Comparison of ENCODE assay signal across 12 mouse cellular contexts in genomic region chr17:32402779-32403157, GRCm38 (mm10). TPM values are rescaled to one million over a fixed set of nuclear protein-coding genes. Genes with fewer than 3 reads are reported as not detected.
DNase-seq lines count a peak whose midpoint lies in the region; ATAC-seq and TF ChIP-seq lines count a peak whose summit lies in the region.
"Had no signal": no experiment of that assay in that cellular context is flagged by ENCODE, and none has a peak within 500 bp of the region (broad histone marks: within the 10 kb centered on the region; RNA-seq: fewer than 3 reads in every experiment).

No protein-coding gene starts in this region.

- no peak overlapping the region for H3K27ac ChIP-seq in heart, postnatal 0 days (ENCODE audit: low read depth)
- H3K27ac ChIP-seq in heart, embryonic 11.5 days (ENCODE audit: low read depth, low read length): no peak overlapping the region
- H3K27ac ChIP-seq in midbrain, embryonic 11.5 days (ENCODE audit: low read depth, low read length): no peak overlapping the region

- no peak for ATAC-seq in heart, postnatal 0 days (ENCODE audit: insufficient read depth, low read depth)
- ATAC-seq in heart, embryonic 11.5 days (replicated peaks; ENCODE audit: insufficient number of reproducible peaks, low FRiP score, low TSS enrichment): no peak
- ATAC-seq in hematopoietic stem cell, adult 5-6 weeks (replicated peaks in 1 of 2; ENCODE audit: insufficient read depth in 1 of 2, low FRiP score in 2 of 2, low TSS enrichment in 1 of 2, low read depth in 1 of 2, poor library complexity in 2 of 2, severe bottlenecking in 2 of 2): peak; percentile 77 to 86
- ATAC-seq in megakaryocyte progenitor cell, adult 5-6 weeks (replicated peaks; ENCODE audit: poor library complexity): peak; percentile 89
- no peak for ATAC-seq in midbrain, embryonic 11.5 days (ENCODE audit: low FRiP score)
- ATAC-seq: midbrain, embryonic 16.5 days had no signal

- H3K9ac ChIP-seq in heart, postnatal 0 days (replicated peaks; ENCODE audit: low read depth, low read length): no peak overlapping the region
- H3K9ac ChIP-seq in heart, embryonic 11.5 days (ENCODE audit: low read depth, low read length): no peak overlapping the region
- H3K9ac ChIP-seq in midbrain, embryonic 11.5 days (ENCODE audit: low read length): no peak overlapping the region

- H3K36me3 ChIP-seq in heart, postnatal 0 days (replicated peaks; ENCODE audit: control insufficient read depth, insufficient read depth, low read length): no peaks in the 10 kb centered on the region
- no peaks in the 10 kb centered on the region for H3K36me3 ChIP-seq in heart, embryonic 11.5 days (ENCODE audit: control insufficient read depth, insufficient read depth, low read length)
- no peaks in the 10 kb centered on the region for H3K36me3 ChIP-seq in midbrain, embryonic 11.5 days (ENCODE audit: control insufficient read depth, insufficient read depth, low read length)

- H3K9me3 ChIP-seq in heart, postnatal 0 days (replicated peaks; ENCODE audit: control insufficient read depth, low read length): no peaks in the 10 kb centered on the region
- H3K9me3 ChIP-seq in heart, embryonic 11.5 days (replicated peaks; ENCODE audit: control insufficient read depth, low read length): no peaks in the 10 kb centered on the region
- no peaks in the 10 kb centered on the region for H3K9me3 ChIP-seq in midbrain, embryonic 11.5 days (ENCODE audit: control insufficient read depth, low read length)

- H3K4me3 ChIP-seq in heart, postnatal 0 days (ENCODE audit: low read depth, low read length): peak overlapping the region; percentile 33; the same call in 1 of the 2 replicates
- no peak overlapping the region for H3K4me3 ChIP-seq in heart, embryonic 11.5 days (ENCODE audit: low read depth, low read length)
- no peak overlapping the region for H3K4me3 ChIP-seq in midbrain, embryonic 11.5 days (ENCODE audit: low read depth, low read length)

- WGBS in heart, postnatal 0 days: 62% methylated on average over 11 of the region's 11 CpGs
- 63% methylated on average over 11 of the region's 11 CpGs for WGBS in heart, embryonic 11.5 days (ENCODE audit: insufficient replicate concordance)
- 77% methylated on average over 11 of the region's 11 CpGs for WGBS in midbrain, embryonic 11.5 days

- no peaks in the 10 kb centered on the region for H3K4me1 ChIP-seq in heart, postnatal 0 days (ENCODE audit: control insufficient read depth, insufficient read depth)
- H3K4me1 ChIP-seq in heart, embryonic 11.5 days (ENCODE audit: control insufficient read depth, insufficient read depth, low read length): no peaks in the 10 kb centered on the region
- H3K4me1 ChIP-seq in midbrain, embryonic 11.5 days (ENCODE audit: control insufficient read depth, insufficient read depth, low read length): no peaks in the 10 kb centered on the region

- TF ChIP-seq EP300 in heart, postnatal 0 days (IDR thresholded peaks at IDR 0.05; ENCODE audit: low read depth): no peak

- no peak for TF ChIP-seq CTCF in heart, postnatal 0 days (IDR thresholded peaks at IDR 0.05; ENCODE audit: low read depth)

- no peak overlapping the region for H3K4me2 ChIP-seq in heart, postnatal 0 days (ENCODE audit: low read depth, low read length)
- no peak overlapping the region for H3K4me2 ChIP-seq in heart, embryonic 11.5 days
- no peak overlapping the region for H3K4me2 ChIP-seq in midbrain, embryonic 11.5 days

- peaks cover 12% of the 10 kb centered on the region for H3K27me3 ChIP-seq in heart, postnatal 0 days (ENCODE audit: control insufficient read depth, insufficient read depth, low read length)
- peaks cover 19% of the 10 kb centered on the region for H3K27me3 ChIP-seq in heart, embryonic 11.5 days (ENCODE audit: control insufficient read depth, insufficient read depth, low read length)
- peaks cover 5% of the 10 kb centered on the region for H3K27me3 ChIP-seq in midbrain, embryonic 11.5 days (ENCODE audit: control insufficient read depth, insufficient read depth, low read length)

- no peak for DNase-seq in heart, postnatal 0 days (ENCODE audit: low spot score)
- DNase-seq in thymus, postnatal 14 days: peak; percentile 90
- no peak for DNase-seq in adipocyte (ENCODE audit: low spot score)
- DNase-seq in kidney, postnatal 4 days: no peak
- no peak for DNase-seq in midbrain, embryonic 11.5 days (ENCODE audit: low spot score, missing footprints)
- DNase-seq: adrenal gland, postnatal 36 days; heart, postnatal 36 days had no signal

RNA-seq across cellular contexts. Expression of gene Rasal3, which starts 0.6 kb away (rescaled TPM):
- 7.3 and 15.0 TPM in 2 replicates for total RNA-seq in heart, postnatal 0 days (2014; rRNA removed; ENCODE audit: low replicate concordance)
- 0.40 TPM in 2 replicates for polyA plus RNA-seq in heart, postnatal 0 days (2015; fragmentation: Nextera tagmentation; extraction: Ambion mirVana)
- polyA plus RNA-seq in heart, embryonic 11.5 days (2014; fragmentation: Nextera tagmentation; extraction: Ambion mirVana): 0.94 and 1.3 TPM in 2 replicates
- 87.7 and 92.1 TPM in 2 replicates for total RNA-seq in hematopoietic stem cell, adult 5-6 weeks (2017)
- total RNA-seq in megakaryocyte progenitor cell, adult 5-6 weeks (2015): 48.0 and 53.2 TPM in 2 replicates
- total RNA-seq in megakaryocyte progenitor cell, adult 5-6 weeks (2017): 21.5 and 26.3 TPM in 2 replicates
- polyA plus RNA-seq in midbrain, embryonic 11.5 days (2014; fragmentation: Nextera tagmentation; extraction: Ambion mirVana): 0.52 and 0.70 TPM in 2 replicates

RNA-seq across cellular contexts. Expression of gene Wiz, which starts 13.5 kb away (rescaled TPM):
- 14.2 and 21.4 TPM in 2 replicates for total RNA-seq in heart, postnatal 0 days (2014; rRNA removed; ENCODE audit: low replicate concordance)
- polyA plus RNA-seq in heart, postnatal 0 days (2015; fragmentation: Nextera tagmentation; extraction: Ambion mirVana): 6.8 and 7.0 TPM in 2 replicates
- 16.2 and 17.6 TPM in 2 replicates for polyA plus RNA-seq in heart, embryonic 11.5 days (2014; fragmentation: Nextera tagmentation; extraction: Ambion mirVana)
- total RNA-seq in hematopoietic stem cell, adult 5-6 weeks (2017): 7.1 and 8.1 TPM in 2 replicates
- total RNA-seq in megakaryocyte progenitor cell, adult 5-6 weeks (2015): 31.1 and 35.7 TPM in 2 replicates
- total RNA-seq in megakaryocyte progenitor cell, adult 5-6 weeks (2017): 4.0 and 5.1 TPM in 2 replicates
- 33.7 and 36.9 TPM in 2 replicates for polyA plus RNA-seq in midbrain, embryonic 11.5 days (2014; fragmentation: Nextera tagmentation; extraction: Ambion mirVana)

RNA-seq across cellular contexts. Expression of gene Pglyrp2, which starts 21.2 kb away (rescaled TPM):
- not detected in 2 replicates for total RNA-seq in heart, postnatal 0 days (2014; rRNA removed; ENCODE audit: low replicate concordance)
- not detected in 2 replicates for polyA plus RNA-seq in heart, postnatal 0 days (2015; fragmentation: Nextera tagmentation; extraction: Ambion mirVana)
- 0.34 TPM in 1 of 2 replicates, not detected in the other for polyA plus RNA-seq in heart, embryonic 11.5 days (2014; fragmentation: Nextera tagmentation; extraction: Ambion mirVana)
- 57.8 and 80.3 TPM in 2 replicates for total RNA-seq in hematopoietic stem cell, adult 5-6 weeks (2017)
- 0.59 and 2.5 TPM in 2 replicates for total RNA-seq in megakaryocyte progenitor cell, adult 5-6 weeks (2015)
- 0.75 and 2.2 TPM in 2 replicates for total RNA-seq in megakaryocyte progenitor cell, adult 5-6 weeks (2017)
- polyA plus RNA-seq in midbrain, embryonic 11.5 days (2014; fragmentation: Nextera tagmentation; extraction: Ambion mirVana): not detected in 2 replicates
- total RNA-seq: heart, postnatal 36 days; left cerebral cortex, adult 8-10 months had no signal
- polyA plus RNA-seq: midbrain, embryonic 16.5 days had no signal

RNA-seq across cellular contexts. Expression of gene Cyp4f39, which starts 49.8 kb away (rescaled TPM):
- total RNA-seq in heart, postnatal 0 days (2014; rRNA removed; ENCODE audit: low replicate concordance): 0.23 and 4.0 TPM in 2 replicates
- 0.14 and 0.16 TPM in 2 replicates for polyA plus RNA-seq in heart, postnatal 0 days (2015; fragmentation: Nextera tagmentation; extraction: Ambion mirVana)
- polyA plus RNA-seq in heart, embryonic 11.5 days (2014; fragmentation: Nextera tagmentation; extraction: Ambion mirVana): not detected in 2 replicates
- 0.99 TPM in 1 of 2 replicates, not detected in the other for total RNA-seq in hematopoietic stem cell, adult 5-6 weeks (2017)
- total RNA-seq in megakaryocyte progenitor cell, adult 5-6 weeks (2015): 0.17 TPM in 1 of 2 replicates, not detected in the other
- total RNA-seq in megakaryocyte progenitor cell, adult 5-6 weeks (2017): 0.42 and 0.81 TPM in 2 replicates
- polyA plus RNA-seq in midbrain, embryonic 11.5 days (2014; fragmentation: Nextera tagmentation; extraction: Ambion mirVana): 0.26 and 0.42 TPM in 2 replicates
- total RNA-seq: adrenal gland, postnatal 36 days; heart, postnatal 36 days; left cerebral cortex, adult 8-10 months had no signal

RNA-seq across cellular contexts. Expression of gene Akap8l, which starts 52.4 kb away (rescaled TPM):
- 38.5 and 80.6 TPM in 2 replicates for total RNA-seq in heart, postnatal 0 days (2014; rRNA removed; ENCODE audit: low replicate concordance)
- polyA plus RNA-seq in heart, postnatal 0 days (2015; fragmentation: Nextera tagmentation; extraction: Ambion mirVana): 66.4 and 70.8 TPM in 2 replicates
- polyA plus RNA-seq in heart, embryonic 11.5 days (2014; fragmentation: Nextera tagmentation; extraction: Ambion mirVana): 59.0 and 63.8 TPM in 2 replicates
- total RNA-seq in hematopoietic stem cell, adult 5-6 weeks (2017): 122 and 127 TPM in 2 replicates
- 50.1 and 53.2 TPM in 2 replicates for total RNA-seq in megakaryocyte progenitor cell, adult 5-6 weeks (2015)
- 55.8 and 59.4 TPM in 2 replicates for total RNA-seq in megakaryocyte progenitor cell, adult 5-6 weeks (2017)
- polyA plus RNA-seq in midbrain, embryonic 11.5 days (2014; fragmentation: Nextera tagmentation; extraction: Ambion mirVana): 67.1 and 67.4 TPM in 2 replicates

Comparison
In these comparisons a context has a peak if more than half of its experiments do, and no peak if none do; other contexts are left out.
1. ATAC-seq: peak in hematopoietic stem cell, adult 5-6 weeks (2 of 2) and megakaryocyte progenitor cell, adult 5-6 weeks (single experiment); none in heart, postnatal 0 days (single experiment), heart, embryonic 11.5 days (single experiment) and midbrain, embryonic 11.5 days (single experiment).
2. RNA of gene Pglyrp2, which starts 21.2 kb away (total RNA-seq): 57.8 to 80.3 TPM in hematopoietic stem cell, adult 5-6 weeks; 0.59 to 2.5 TPM in megakaryocyte progenitor cell, adult 5-6 weeks and not detected in heart, postnatal 0 days; every median in the first group is over 10 times any median in the second.